Mouse (Mus musculus) 416B (cell line): ENCODE measurements at regions not wholly inside any gene's neighbourhood (a gene's known extent, or its start where the extent isn't known, plus 50 kb on each side); places are given as distances from the start of the nearest gene placed in this dataset.

Experiments
- DNase-seq: peaks from one replicate; pipeline ENCODE4 v3.0.0; 2011; ENCODE audit warnings: low read depth

DNA sequence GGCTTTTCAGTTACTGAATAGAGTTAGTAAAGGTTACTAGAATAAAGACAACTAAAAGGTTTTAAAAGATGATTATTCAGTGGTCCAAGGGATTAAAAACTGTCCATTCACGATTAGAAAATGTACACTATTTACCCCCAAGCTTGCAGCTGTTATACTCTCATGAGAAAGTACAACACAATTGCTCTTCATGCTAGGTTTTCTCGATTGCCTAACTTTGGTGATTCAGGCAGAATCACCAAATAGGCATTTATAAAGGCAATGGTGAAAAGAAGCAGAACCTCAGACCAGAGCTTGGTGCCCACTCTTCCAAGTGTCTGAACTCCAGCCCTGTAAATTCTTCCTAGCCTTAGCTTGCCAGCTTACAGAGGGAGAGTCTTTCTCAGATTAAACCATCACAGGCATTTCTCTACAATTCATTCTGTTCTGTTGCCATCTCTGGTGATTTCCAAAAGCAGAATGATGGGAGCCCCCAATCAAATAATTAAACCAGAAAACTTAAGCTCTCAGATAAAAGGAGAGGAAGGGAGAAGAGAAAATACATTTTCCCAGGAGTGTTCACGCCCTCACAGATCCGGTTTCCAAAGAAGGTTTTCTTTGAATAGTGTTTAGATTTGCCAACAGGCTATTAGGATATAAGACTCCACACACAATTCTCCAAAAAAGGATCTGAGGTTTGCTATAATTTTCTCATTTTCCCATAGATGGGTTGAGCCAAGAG lies 657.0 kb downstream of the Slc22a22 start:
- no peak for DNase-seq

DNA sequence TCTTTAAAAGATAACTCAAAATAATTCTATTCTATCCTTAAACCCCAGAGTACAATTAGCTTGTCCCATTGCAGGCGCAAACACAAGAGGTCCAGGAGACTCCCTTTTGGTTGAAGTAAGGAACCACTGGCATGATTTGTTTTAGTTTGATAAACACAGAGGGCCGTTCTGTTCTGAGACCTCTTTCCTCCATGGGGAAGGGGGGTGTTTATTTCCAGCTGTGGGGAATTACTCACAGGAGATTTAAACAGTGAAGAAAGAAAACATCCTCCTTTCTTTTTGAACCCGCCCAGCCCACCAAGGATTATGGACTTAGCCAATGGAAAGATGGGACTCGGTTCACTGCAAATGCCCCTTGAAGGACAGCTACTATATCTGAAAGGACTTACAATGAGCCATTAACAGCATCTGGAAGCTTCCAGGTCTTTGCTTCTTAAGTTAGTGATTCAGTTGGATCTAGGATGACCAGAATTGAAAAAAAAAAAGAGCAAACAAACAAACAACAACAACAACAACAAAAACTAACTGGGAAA lies 659.2 kb downstream of the Slc22a22 start:
- no peak for DNase-seq

DNA sequence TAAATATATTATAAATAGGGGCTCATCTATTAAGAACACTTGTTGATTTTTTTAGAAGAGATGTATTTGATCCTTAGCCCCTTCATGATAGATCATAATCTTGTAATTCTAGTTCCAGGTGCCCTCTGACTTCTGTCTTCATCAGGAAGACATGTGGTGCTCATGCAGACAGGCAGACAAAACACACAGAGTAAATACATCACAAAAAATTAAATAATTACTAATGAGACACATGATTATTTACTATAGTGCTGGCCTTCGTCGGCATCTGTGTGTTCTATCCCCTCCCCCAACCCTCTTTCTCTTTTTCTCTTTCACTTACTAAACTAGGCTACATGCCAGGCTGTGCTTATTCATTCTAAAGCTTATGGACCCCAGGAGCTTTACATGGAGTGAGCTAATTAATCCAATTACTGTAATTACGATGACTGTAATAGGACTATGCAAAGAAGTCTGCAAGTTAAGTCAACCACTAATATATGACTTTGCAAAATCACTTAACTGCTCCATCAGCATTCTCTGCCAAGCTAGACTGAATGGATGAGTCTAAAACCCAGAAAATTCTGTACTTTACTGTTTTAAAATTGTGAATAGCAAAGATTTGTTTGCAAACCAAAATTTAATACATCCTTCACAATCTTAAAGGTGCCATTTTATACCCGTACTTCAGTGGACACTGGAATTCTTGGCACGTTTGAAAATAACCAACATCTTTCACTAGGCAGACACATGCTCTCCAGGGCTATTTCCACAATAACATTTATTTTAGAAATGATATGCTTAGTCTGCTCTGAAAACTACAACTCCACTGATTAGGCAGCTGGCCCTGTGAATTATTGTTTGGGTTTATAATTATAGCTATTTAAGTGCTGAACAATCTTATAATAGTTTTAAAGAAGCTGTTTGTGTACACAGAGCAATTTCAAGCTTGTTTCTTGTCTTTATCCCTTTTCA lies 659.9 kb downstream of the Slc22a22 start:
- DNase-seq, result no peak

DNA sequence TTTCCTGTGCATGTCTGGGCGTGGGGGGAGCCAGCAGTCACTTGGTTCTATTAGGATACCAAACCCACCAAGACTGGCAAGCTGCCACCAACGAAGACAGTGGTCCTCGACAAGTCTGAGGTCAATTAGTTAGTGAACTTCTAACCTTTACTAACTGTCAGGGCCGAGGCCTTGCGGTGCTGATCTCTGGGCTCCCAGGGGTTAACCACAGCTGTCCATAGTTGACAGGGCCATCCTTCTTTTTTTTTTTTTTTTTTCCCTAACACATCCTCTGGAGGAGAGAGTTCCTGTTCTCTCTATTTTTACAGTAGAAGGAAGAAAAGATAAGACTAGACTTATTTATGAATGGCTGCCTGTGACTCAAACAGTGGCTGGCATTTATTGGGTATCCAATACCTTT lies 663.5 kb downstream of the Slc22a22 start:
- DNase-seq, result no peak

DNA sequence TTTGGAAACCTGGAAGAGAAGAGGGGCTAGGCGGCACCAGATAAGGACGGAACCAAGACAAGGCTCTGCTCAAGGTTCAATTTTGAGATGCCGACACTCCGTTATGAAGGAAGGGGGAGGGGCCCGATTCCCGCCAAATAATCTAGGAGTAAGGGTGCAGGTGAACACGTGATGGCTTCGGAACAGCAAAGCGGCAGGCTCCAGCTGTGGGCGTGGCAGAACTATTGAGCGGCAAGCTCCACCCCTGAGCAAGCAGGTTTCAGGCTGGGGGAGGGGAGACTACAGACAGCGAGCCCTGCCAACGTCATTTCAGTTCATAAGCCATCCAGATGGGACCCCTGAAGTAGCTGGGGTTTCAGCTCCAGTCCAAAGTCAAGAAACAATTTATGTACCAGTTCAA lies 667.3 kb downstream of the Slc22a22 start:
- DNase-seq, result no peak

DNA sequence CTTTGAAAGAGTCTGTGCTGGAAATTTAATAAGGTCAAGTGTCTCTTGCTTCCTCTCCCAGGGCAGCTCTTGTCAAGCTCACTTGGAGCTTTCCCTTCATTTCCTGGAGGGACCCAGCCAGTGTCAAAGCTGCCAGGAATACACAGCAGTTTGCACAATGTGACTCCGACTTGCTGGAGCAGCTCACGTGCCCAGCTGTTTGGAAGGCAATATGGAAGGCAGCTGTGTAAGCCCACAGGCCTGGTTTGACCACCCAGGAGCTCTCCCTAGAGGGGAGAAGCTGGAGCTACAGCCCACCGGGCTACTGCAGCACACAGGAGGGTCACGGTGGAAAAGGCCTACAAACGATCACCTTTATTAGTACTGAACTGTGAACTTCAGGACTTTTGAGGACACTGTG lies 669.8 kb downstream of the Slc22a22 start:
- DNase-seq, result no peak

DNA sequence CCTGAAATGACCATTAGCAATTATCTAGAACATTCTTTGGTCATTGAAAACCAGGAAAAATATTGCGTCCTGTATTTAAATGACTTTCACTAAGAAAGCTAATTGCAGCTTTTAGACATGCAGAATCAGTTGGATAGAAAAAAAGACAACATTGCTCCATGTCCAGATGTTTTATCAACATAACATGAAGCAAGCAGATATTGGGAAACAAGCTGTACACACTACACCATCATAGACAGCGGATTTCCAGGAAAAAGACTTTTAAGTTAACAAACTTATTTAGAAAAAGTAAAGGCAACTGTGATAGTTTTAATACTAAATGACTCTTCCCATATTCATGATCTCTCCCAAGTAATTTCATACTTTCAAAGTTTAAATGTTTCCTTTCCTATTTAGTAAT lies 675.5 kb downstream of the Slc22a22 start:
- DNase-seq, result no peak

DNA sequence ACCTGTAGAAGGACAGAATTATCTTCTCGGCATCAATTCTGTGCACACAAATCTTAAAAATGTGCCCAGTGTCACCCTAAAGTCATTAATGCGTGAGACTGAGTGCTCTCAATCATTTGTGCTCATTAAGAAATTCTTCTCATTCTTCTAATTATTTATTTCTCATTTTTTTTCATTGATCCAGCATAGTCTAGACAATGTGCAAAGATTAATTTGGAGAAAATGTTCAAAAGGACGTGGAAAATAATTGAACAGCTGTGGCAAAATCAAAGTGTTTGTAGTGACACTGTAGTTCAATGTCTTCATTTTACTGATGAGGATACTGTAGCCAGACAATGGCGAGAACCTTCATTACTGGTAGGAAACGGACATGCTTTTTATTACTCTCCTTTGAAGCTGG lies 702.0 kb downstream of the Slc22a22 start:
- DNase-seq, result no peak

DNA sequence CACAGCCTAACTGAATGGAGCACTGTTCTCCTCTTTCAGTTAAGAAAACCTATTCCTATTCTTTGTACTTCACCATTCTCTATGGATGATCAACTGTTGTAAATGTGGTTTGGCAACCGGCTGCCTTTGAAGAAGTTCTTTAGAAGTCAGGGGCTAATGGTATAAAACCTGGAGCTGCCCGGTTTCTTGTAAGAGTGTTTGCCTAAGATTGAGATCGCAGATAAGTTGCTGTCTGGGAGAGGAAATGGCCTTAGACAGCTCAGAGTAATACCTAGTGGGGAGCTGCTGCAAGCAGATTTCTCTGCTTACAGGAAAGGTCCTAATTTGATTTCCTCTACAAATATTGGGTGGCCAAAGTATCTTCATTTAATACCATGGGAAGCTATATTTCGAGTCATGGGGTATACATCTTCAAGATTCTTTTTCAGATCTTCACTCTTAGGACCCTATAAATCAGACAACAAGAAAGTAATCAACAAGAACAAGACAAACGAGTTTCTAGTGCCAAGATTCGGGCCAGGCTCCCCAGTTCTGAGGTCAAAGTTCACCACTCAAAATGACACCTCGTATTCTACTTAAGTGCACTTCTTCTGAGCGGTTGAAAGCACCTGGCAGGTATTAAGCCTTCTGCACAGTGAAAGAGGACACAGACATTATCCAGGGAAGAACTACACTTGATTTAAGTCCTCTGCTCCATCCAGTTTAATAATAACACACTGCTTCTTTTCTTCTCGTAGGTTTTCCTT lies 702.6 kb downstream of the Slc22a22 start:
- no peak for DNase-seq

DNA sequence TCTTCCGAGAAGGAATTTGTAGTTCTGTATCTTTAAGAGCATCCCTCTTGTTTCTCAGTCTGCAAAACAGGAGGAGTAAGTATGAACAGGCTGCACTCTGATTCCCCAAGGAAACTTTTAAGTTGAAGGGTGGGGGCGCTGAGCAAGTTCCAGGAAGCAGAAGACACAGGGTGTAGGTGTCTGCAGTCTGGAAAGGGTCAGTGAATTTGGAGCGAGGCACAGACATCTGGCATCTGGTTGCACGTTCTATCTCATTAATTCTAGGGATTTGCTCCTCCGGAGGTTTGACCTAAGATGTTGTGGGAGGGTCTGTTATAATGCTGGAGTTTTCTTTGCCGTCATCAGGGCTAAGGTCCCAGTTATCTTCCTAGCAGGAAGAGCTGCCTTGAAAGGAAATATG lies 711.1 kb downstream of the Slc22a22 start:
- no peak for DNase-seq

DNA sequence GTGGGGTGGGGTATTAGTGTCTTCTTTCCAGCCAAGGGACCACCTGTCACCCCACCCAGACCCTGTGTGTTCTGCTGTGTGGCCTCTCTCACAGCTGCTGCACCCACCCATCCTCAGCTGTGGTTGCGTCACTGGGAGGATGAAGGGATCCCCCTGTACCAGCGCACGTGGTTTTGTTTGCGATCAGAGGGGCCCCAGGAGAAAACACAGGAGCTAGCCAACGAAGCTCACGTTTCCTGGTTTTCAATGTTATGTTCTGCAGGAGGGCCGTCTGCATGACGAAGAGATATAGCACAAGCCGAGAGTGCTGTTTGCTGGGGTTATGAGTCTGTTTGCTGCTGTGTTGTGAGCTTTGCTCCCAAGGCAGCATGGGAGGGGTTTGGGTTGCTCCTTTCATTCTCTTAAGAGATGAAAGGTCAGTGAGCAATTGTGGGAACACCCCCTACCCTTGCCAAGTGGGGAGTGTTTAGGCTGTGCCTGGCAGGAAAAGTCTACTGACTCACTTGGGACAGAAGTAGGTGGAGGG lies 712.4 kb downstream of the Slc22a22 start:
- DNase-seq, result no peak

DNA sequence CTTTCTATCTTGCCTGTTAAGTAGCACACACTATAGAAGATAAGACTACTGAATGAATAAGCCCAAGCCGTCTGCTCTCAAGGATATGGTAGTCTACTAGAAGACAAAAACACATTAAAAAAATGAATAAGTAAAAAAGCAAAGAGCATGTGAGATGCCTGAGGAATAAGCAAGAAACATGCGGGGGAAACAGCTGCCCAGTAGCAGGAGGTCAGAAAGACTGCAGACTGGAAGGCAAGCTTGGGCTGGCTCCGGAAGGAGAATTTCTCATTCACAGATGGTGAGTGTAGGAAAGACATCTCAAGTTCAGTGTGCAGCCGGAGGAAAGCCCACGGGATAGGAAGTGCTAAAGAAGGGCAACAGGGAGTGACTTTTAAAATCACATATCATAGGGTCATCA lies 713.4 kb downstream of the Slc22a22 start:
- no peak for DNase-seq

DNA sequence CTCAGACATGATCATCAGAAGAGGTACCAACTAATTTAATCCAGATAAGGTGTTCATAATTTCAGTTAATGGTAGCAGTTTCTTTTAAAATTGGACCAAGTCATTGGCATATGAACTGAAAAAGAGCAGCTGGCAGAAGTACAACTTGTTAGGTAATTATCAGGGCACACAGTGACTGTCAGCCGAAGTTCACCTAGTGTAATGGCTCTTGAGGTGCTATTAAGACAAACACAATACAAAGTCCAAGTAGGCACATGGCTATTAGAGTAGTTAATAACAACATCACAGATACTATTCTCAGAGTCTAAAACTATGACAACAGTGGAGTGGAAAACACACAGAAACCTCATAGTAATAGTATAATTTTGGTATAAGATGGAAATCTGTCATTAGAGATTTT lies 730.7 kb downstream of the Slc22a22 start:
- DNase-seq, result no peak

DNA sequence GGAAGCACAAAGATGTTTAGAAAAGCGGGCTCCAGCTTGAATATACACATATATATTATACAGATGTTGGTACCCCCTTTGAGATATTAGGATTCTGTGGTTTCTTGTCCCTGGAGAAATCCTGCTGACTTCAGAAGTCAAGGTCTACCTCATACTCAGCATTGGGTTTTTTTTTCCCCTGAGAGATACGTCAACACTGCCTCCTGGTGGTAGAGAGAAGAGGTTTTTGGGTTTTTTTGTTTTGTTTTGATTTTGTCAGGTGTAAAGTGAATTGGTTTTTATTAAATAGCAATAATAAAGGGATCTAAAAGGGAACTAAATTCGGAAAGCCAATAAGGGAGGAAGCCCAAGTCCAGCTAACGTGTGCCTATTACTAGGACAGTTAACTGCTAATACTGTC lies 732.5 kb downstream of the Slc22a22 start:
- peak; percentile 34 for DNase-seq
